Mouse (Mus musculus): ENCODE data around the gene Ldlrad3.

Gene Ldlrad3

DNA sequence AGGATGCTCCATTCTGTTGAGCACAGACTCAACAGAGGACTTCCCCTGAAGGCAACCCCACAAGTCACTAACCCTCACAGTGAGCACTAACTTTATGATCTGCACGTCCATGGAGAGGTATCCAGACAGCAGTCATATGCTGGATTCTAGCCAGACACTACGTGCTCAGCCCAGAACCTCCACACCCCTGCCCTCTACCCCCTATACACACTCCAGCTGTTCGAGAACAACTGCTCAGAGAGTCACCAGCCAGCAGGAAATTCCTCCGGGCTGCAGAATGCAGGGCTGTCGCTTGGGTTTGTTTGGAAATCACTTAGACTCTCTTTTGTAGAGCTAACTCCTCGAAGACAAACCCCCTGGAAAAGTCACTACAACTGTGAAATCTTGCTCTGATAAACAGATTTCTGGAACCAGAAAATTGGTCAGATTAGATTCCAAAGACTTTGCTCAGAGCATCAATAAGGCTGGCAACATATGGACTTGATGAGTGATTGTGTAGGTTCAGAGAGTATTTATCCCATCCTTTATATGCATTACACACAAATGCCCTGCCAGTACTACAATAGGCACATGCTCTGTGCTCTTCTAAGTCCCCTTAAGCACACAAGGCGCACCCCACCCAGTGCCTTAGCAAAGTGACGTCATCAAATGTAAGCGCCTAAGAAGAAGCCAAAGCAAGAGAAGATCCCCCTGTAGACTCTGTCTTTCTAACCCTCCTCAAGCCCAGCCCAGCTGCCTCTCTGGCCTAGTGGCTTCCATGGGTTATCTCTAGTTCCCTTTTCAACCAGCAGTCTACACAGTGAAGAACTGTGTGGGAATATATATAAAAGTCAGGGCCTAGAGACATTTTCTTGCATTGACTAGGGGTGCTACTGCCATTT lies 69.4 kb downstream of the Ldlrad3 start:
- peak; percentile 28 to 41 for DNase-seq (ENCODE audit: low spot score in 2 of 2)

DNA sequence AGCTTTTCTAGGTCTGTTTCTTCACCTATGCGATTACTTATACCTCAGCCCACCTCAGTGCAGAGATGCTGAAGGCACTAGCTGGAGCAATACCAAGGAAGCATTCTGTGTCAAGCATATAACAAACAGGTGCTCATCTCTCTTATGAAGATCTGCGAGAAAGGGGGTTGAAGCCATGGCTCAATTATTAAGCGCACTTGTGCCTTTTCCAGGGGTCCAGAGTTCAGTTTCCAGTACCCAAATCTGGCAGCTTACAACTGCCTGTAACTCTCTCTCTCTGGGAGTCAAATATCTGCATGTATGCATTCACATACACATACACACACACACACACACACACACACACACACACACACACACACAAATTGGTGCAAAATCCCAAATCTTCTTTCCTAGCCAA lies 72.4 kb downstream of the Ldlrad3 start:
- no peak for DNase-seq (ENCODE audit: low spot score in 2 of 2)

DNA sequence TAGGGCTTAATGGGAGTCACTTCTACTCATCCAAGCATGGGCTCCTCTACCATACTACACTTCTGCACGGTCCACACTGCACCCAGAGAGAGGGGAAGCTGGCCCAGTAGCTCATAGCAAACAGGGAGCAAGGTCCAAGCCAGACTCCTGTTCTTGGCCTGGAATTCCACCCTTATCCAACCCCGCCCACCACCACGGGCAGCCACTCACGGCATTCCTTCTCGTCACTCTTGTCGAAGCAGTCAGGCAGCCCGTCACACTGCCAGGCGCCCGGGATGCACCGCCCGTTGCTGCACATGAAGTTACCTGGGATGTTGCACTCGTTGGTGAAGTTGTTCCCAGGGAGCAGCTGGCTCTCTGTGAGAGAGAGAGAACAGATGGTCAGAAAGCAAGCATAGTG lies 72.9 kb downstream of the Ldlrad3 start:
- DNase-seq (ENCODE audit: low spot score in 2 of 2) = no peak

DNA sequence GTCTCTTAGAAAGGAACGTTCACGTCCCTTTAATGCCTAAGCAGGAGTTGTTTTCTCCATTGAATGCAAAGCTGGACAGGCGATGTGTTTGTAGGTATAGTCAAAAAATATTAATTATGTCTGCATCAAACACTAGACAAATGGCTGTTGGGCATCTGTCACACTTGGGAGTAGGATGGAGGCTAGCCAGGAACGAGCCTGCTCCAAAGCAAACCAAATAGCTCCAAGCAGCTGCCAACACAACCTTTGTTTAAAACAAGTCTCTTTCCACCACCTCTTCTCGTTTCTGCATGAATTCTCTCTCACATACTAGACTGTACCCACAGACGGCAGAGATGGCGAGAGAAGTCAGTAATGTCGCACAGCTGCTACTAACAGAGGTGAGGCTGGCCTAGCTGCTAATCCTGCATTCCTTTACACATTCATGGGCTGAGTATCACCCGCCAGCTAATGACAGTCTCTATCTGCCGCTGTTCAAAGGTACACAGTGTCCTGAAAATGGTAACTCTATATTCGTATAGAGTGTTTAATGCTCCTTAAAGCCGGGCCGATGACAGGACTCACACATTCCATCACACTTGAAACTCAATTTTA lies 74.2 kb downstream of the Ldlrad3 start:
- no peak for DNase-seq (ENCODE audit: low spot score in 2 of 2)

DNA sequence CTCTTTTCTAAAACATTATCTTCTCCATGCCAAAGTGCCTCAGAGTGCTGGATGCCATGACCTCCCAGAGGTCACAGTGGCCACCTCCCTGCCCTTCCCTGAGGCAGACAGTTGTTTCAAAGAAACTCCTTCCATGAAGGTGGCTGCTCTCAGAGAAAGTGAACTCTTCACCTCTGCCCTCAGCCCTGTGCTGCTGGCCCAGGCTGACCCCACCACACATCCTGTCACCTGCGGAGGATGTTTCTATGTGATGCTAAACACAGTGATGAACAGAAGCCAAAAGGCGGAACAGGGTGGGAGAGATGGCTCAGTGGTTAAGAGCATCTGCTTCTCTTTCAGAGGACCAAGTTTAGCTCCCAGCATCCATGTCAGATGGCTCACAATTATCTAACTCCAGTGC lies 75.9 kb downstream of the Ldlrad3 start:
- DNase-seq (ENCODE audit: low spot score in 2 of 2) = peak; percentile 43 to 61

DNA sequence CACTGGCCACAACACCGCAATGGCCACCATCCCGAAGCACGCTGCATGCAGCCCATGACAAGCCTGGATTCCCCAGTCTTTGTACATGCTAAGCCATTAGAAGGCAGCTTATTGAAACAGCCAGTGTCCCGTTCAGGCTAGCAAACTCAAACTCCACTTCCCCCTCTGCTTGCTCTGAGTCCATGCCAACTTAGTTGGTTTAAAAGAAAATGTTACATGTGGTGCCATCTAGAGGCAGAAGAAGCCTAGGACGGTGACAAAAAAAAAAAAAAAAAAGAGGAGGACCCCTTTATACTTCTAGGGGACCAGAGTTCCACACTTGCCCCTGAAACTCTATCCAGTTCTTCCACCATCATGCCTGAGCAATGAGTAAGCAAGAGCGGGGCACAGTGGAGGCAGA lies 78.9 kb downstream of the Ldlrad3 start:
- DNase-seq (ENCODE audit: low spot score in 2 of 2) = peak in 1 of 2 experiments; percentile 57

DNA sequence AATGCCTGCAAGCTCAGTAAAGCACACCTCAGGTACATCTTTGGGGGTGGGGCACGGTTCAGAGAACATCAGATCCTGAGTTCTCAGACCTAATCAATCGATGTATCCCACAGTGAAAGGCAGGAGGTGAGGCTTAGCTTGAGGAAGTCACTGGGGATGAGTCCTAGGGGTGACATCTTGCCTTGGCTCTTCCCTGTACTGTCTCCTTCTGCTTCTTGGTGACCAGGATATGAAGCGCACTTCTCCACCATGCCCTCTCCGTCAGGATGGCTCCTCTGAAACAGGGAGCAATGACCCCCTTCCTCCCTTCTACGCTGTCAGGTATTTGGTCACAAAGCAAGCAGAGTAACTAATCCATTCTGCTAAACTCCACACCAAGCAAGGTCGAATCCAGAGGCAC lies 79.5 kb downstream of the Ldlrad3 start:
- no peak for DNase-seq (ENCODE audit: low spot score in 2 of 2)

DNA sequence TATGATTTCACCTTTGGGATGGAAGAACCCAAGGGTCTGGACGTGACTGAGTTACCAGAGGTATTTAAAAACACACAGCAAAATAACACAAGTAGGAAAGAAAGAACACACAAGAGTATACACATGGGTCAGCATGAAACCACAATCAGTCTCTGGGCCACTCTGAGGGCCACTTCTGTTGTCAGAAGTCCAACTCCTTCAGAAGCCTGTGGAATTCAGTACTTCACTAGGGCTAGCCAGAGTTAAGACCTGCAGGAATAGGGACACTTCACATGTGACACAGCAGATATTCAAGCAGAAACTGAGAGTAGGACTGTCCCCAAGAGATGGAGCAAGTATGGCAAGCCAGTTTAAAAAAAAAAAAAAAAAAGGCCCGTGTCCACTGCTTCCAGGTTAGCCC lies 80.7 kb downstream of the Ldlrad3 start:
- no peak for DNase-seq (ENCODE audit: low spot score in 2 of 2)

DNA sequence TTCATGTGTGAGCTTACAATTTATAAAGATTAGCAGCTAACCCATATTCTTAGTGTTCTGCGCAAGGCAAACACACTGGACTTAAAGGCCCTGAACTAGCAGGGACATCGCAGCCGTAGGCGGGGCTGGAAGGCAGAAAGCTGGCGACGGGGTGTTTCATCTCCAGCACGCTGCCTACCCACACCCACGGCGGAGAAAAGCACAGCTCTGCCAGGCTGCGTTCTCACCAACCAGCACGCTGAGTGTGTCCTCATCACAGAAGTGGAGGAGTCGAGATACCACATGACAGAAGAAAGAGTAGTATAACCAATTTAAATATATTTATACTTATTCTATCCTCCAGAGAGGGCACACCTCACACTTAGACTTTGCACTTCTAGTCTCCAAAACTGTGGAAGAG lies 82.2 kb downstream of the Ldlrad3 start:
- DNase-seq (ENCODE audit: low spot score in 2 of 2) = no peak

DNA sequence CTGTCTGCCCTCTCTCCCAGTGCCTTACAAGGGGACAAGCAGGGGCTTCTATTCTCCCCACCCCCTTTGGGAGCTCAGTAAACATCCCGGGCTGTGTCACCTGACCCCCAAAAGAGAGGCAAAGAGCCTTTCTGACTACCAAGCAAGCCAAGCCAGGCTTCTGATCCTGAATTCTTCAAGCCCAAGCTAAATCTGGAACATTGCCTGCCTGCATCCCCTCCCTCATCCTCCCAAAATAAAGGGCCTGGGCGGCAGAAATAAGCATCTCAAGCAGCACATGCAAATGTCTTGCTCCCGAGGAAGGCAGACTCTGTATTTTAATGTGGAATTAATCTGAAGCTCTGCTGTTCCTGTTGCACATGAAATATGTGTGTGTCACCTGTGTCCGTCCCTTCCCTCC lies 85.7 kb downstream of the Ldlrad3 start:
- DNase-seq (ENCODE audit: low spot score in 2 of 2) = no peak

DNA sequence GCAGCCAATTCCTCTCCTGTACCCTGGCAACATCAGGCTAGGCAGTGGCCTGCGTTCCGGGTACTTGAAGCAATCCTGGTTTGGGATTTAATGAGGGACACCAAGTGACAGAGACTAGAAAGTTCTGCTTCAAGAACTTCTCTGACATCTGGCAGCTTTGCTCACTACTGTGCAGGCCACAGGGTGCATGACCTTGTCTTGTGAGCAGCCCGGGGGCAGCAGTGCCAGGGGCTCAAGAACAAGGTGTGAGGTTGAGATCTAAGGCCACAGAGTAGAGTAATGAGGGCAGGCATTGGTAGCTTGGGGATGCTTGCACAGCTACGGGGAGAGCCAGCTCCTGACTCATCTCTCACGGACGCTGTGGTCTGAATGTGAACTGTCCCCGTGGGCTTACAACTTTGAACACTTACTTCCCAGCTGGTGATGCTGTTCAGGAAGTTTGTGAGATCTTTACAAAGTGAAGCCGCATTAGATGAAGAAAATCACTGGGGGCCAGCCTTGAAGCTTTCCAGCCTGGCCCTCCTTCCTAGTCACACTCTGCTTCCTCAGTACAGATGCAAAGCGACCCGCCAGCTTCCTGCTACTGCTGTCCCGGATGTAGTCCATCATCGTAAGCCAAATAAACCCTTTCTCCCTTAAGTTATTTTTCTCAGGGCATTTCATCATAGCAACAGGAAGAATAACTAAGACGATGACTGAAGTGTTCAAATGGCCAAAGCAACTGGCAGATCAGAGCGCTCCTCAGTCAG lies 86.3 kb downstream of the Ldlrad3 start:
- DNase-seq (ENCODE audit: low spot score in 2 of 2) = no peak

DNA sequence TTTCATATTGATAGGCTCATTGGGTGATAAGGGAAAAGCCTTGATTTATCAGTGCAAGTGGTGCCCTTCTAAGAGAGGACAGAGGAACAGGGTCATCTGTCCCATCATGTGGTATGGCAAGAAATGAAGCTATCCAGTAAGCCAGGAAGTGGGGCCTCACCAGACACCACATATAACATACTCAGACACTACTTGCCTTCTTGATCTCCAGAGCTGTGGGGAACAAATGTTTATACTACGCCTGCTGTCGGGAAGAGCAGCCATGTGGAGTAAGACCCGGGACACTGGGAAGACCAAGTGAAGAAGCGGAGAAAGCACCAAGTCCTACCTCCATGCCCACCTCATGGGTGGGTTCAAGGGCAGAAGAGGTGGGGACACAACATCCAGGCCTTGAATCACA lies 86.9 kb downstream of the Ldlrad3 start:
- DNase-seq (ENCODE audit: low spot score in 2 of 2) = no peak

DNA sequence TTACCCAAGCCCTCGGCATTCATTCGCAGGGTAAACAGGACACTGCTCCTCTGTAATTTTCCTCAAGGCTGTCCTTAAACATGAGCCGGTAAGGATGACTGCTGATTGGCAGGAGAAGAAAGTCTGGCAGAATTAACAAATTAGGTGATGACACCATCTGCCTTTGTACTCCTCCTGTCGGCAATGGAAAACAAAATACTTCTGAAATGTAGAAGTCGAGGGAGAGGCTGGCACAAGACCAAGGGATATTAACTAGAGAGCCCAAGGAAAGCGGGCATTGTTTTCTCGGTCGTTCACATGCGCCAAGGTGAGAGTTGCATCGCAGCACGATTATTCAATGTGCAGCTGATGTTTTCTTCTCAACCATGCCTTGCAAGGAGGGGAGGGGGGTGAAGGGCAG lies 91.4 kb downstream of the Ldlrad3 start:
- DNase-seq (ENCODE audit: low spot score in 2 of 2) = no peak

DNA sequence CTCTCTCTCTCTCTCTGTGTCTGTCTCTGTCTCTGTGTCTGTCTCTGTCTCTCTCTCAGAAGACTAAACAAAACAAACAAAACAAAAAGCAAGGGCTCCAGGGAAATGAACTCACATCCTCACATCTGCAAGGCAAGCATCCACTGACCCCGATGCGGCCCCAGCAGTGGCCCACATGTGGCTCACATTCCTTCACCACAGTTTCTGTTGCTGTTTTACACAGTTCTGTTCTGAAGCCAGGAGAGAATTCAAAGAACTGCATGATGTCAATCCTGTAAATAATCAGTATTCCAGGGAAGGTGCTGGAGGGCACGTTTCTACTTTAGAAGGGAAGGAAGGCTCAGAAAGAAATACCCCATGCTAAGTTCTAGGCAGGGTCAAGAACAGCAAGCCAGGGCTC lies 91.9 kb downstream of the Ldlrad3 start:
- no peak for DNase-seq (ENCODE audit: low spot score in 2 of 2)

DNA sequence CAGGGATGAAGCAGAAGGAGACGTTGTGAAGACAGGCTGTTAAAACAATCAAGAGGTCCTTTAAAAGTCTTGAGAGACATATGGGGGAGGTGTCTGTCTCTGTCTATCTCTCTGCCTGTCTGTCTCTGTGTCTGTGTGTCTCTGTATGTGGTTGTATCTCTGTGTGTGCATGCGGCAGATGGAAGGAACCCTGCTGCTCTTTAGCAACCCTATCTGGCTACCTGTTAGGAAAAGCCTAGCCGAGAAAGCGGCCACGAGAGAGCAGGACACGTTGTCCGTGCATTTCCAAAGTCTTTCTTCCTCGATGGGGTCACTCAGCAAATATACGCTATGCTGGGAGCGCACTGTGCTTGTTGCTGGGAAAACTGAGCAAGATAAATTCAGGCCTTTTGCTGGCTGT lies 93.6 kb downstream of the Ldlrad3 start:
- DNase-seq (ENCODE audit: low spot score in 2 of 2) = no peak

DNA sequence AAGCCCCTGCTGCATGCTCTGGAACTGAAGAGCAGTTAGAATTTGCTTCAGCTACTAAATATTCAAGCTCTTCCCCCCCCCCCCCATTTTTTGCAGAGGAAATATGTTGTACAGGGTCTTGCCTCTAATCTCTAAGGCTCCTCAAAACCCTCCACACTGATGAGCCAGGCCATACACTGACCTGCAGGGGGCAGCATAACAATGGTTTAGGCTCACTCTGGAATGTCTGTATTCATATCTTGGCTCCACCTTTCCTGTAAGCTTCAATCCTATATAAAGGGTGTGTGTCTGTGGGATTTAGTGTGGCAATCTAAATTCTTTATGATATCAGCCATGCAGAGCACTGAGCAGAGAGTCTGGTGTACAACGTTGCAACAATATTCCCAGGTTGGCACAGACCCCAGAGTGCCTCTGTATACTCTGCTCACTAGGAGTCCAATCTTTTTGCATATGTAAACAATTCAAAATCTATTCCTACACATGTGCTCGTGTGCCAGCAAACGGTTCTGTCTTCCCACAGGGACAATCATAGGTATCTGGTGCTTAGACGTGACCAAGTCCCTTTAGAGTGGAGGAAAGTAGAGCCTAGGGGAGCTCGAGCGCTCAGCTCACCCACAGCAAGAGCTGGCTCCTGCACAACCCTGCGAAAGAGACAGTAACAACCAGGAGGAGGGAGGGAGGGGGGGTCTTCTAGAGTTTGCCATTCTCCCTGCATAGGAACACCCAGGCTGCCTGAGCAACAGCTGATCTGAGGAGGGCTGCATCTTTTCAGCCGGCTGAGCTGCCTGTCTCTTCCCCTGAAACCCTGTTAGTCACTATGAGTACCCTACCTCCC lies 94.5 kb downstream of the Ldlrad3 start:
- peak; percentile 60 to 79 for DNase-seq (ENCODE audit: low spot score in 2 of 2)

DNA sequence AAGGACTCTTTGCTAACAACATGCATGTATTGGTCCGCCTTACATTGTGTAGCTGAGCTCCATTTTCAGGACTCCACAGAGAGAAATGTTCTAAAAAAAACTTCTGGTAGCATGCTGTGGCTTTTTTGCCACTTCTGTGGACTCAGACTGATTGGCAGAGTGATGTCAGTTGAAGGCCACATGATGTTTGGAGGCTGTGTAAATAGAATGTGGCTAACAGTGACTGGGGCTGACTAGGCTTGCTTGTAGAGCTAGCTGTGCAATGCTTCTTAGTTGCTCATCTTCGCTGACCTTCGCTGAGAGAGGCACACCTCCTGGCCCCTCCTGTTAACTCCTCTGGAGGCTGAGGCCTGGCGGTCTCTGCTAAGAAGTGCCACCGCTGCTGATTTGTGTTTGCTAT lies 98.4 kb downstream of the Ldlrad3 start:
- DNase-seq (ENCODE audit: low spot score in 2 of 2) = no peak

DNA sequence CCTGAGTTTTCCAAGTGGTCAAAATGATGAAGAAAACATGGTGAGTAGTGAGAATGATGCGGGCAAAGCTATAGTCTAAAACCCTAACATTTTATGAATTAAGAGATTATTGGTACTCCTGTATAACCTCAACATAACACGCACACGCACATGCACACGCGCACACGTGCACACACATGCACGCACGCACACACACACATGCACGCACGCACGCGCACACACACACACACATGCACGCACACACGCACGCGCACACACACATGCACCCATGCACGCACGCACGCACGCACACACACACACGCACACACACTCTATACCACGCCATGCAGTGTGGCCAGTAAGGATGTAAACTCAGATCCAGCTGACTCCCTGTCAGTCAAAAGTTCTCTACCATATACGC lies 99.6 kb downstream of the Ldlrad3 start:
- DNase-seq (ENCODE audit: low spot score in 2 of 2) = no peak

DNA sequence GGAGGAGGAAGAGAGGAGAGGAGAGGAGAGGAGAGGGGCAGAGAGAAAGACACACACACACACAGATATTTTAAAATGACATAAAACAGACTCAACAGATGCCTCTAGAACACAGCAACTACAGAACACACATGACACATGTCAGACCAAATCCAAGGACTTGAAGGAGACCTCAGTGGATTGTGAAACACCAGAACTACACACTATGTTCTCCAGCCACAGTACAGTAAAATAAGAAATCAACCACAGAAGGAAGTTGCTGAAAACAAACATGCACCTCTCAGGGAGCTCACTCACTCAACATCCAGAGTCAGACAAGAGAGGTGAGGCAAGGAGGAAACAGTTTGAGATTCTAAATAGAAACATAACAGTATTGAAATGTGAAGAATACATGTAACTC lies 103.4 kb downstream of the Ldlrad3 start:
- no peak for DNase-seq (ENCODE audit: low spot score in 2 of 2)

DNA sequence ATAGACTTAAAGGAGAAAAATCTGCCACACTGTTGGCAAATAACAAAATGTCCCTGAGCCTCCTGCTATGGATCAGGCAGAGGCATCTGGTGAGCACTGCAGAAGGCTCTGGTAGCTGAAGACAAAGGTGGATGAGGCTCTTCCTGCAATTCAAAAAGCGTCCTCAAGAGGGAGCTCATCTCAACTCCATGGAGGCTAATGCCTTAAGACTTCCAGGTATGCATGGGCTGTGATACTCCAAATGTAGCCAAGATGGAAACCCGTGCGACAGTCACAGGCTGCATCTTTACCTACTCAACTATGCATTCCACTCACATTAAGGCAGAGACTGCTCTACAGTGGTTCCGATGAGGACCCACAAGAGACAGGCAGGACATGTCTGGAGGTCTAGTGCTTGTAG lies 108.6 kb downstream of the Ldlrad3 start:
- DNase-seq (ENCODE audit: low spot score in 2 of 2) = peak; percentile 68 to 82

DNA sequence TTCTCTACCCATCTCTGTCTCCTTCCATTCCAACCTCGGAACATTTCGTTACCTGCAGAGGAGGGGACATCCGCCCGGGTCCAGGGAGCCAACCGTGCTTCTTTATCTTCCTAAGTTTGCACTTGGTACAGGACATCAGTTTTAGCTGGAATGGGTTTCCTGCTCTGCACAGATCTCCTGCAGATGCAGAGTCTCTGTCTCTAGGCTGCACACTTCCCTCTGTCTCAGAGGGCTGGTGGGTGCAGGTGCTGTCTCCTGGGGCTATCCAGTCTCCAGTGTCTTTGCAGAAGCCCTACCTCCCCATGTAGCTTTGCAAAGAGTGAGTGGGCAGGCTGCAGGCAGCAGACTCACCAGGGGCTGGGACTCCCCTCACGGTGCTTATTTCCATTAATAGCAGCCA lies 109.9 kb downstream of the Ldlrad3 start:
- peak; percentile 49 to 54 for DNase-seq (ENCODE audit: low spot score in 2 of 2)

Measured in thymus, postnatal 10 days (tissue).